Mouse (Mus musculus) brain, embryonic 14.5 days (tissue): ENCODE measurements around the gene Aldh4a1.

Source experiments
- CTCF ChIP-seq: fragments of 200-500 bp; IDR thresholded peaks from 2 replicates; pipeline ENCODE4 v1.5.1; 2012; ENCODE audit warnings: inconsistent platforms, mild to moderate bottlenecking, moderate library complexity, borderline replicate concordance; ENCODE audit not compliant: insufficient read depth, insufficient read length; ENCODE audit errors: extremely low read depth
- POLR2A ChIP-seq: fragments of 200-500 bp; IDR thresholded peaks from 2 replicates; pipeline ENCODE4 v1.6.1; 2012; ENCODE audit warnings: mild to moderate bottlenecking, inconsistent platforms, borderline replicate concordance; ENCODE audit not compliant: poor library complexity, insufficient read depth, insufficient read length, severe bottlenecking; ENCODE audit errors: extremely low read depth

- no peak for TF ChIP-seq CTCF
- no peak for TF ChIP-seq POLR2A
These were observed 13.7 kb upstream of the Aldh4a1 start for GRCm38 (mm10) chr4:139608975-139609374.
